Mouse (Mus musculus) C2C12 (cell line): Measurements from ENCODE around the gene Hoxd10.

ENCODE experiments used
- CEBPB ChIP-seq: IDR thresholded peaks from one replicate; pipeline ENCODE4 v1.6.1; 2011; ENCODE audit warnings: low read depth, mild to moderate bottlenecking, control low read depth, moderate library complexity
- CTCF ChIP-seq: IDR thresholded peaks from one replicate; pipeline ENCODE4 v1.5.1; 2011; ENCODE audit not compliant: control insufficient read depth, insufficient read depth, insufficient read length
- FOSL1 ChIP-seq: IDR thresholded peaks from one replicate; pipeline ENCODE4 v1.8.0; 2011; ENCODE audit warnings: mild to moderate bottlenecking, low read length; ENCODE audit not compliant: poor library complexity, insufficient read depth, severe bottlenecking
- MAX ChIP-seq: IDR thresholded peaks from one replicate; pipeline ENCODE4 v1.6.1; 2011; ENCODE audit warnings: mild to moderate bottlenecking, control low read depth
- MYOD1 ChIP-seq: IDR thresholded peaks from one replicate; pipeline ENCODE4 v1.6.1; 2011; ENCODE audit warnings: low read depth; ENCODE audit not compliant: control insufficient read depth, insufficient read length
- MYOG ChIP-seq: IDR thresholded peaks from one replicate; pipeline ENCODE4 v1.6.1; 2011; ENCODE audit not compliant: control insufficient read depth, insufficient read length; ENCODE audit errors: extremely low read depth
- USF1 ChIP-seq: IDR thresholded peaks from one replicate; pipeline ENCODE4 v1.6.1; 2011; ENCODE audit warnings: low read depth, mild to moderate bottlenecking, control low read depth, moderate library complexity

DNA sequence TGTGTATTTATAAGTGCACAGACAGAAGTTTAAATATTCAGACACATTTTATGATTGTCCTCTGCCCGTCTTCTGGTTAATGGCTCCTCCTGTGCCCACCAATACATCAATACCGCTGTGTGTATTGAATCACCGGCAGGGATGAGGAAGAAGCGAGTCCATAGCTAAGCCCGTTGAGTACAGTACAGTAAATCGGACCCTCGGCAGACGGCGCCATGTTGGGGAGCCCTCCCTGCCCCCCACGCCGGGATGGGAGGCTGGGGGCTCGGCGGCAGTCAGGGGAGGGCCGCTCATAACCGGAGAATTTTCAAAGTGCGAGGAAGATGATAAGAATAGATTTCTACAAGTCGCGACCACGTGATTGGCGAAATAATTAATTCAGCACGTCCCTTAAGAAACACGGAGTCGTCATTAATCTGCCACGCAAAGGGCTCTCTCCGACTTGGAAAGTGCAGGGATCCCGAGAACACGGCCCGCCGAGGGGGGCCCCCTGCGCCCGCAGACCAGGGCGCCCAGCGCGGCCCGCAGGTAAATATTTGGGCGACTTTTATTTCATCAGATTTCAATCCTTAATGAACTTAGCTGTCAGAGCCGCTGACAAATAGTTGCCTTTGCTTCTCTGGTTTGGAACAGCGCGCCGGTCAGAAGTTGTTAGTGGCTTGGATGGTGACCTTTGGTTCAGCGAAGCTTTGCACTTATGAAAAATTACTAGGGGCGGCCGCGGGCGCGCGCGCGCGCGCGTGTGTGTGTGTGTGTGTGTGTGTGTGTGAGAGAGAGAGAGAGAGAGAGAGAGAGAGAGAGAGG lies 41.0 kb downstream of the Hoxd10 start:
- TF ChIP-seq CTCF (no peak), MAX (no peak), USF1 (no peak), FOSL1 (no peak), MYOG (no peak), CEBPB (no peak), MYOD1 (no peak)
